Mouse (Mus musculus): ENCODE results near the gene Lima1. TPM values are rescaled to one million over a fixed set of nuclear protein-coding genes. Genes with fewer than 3 reads are reported as not detected.
"Not testable (repeated sequence)": the region's sequence is repeated elsewhere in the genome, so short reads cannot be mapped to it uniquely, and the experiment has no call there.

Gene Lima1
- polyA plus RNA-seq (2015; fragmentation: Nextera tagmentation; extraction: Ambion mirVana) = 33.5 and 37.5 TPM in 2 replicates

DNA sequence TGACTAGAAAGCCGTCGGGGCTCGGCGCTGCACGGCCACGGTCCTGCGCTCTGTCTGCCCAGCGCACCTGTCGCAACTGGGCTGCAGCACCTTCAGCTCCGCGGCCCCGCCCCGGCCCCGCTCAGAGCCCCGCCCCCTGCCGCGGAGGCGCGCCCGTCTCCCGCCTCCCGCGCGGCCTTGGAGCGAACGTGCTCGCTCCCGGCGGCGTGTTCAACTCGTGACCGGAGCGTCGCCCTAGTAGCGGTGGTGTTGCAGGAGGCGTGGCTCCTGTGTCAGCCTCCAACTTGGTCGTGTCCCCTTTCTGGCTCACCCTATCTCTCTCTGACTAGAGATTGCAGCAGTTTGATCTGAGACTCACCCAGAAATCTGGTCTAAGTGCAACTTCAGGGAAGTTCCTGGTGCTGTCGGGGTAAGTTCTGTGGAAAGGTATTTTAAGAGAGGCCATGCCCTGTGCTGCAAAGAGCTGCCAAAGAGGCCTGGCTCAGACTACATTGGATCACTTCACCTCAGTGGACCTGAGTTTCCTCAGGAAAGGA, at the start of gene Lima1:
TSS of gene Lima1 (minus strand) at position 123 of the 536 bp plus-strand sequence.
- H3K4me3 ChIP-seq = peak within 1 kb of the TSS; percentile 61
- WGBS = under 1% methylated on average over 38 of the region's 38 CpGs
- H3K4me2 ChIP-seq = peak within 1 kb of the TSS; percentile 92
- ATAC-seq = peak; percentile 96
- H3K9me3 ChIP-seq (replicated peaks) = no peaks in the 10 kb centered on the region
- H3K4me1 ChIP-seq = peaks cover 26% of the 10 kb centered on the region
- no peaks in the 10 kb centered on the region for H3K36me3 ChIP-seq (ENCODE audit: poor library complexity, severe bottlenecking)
- H3K9ac ChIP-seq = peak within 1 kb of the TSS; percentile 76
- no peaks in the 10 kb centered on the region for H3K27me3 ChIP-seq
- no peak within 1 kb of the TSS for H3K27ac ChIP-seq

DNA sequence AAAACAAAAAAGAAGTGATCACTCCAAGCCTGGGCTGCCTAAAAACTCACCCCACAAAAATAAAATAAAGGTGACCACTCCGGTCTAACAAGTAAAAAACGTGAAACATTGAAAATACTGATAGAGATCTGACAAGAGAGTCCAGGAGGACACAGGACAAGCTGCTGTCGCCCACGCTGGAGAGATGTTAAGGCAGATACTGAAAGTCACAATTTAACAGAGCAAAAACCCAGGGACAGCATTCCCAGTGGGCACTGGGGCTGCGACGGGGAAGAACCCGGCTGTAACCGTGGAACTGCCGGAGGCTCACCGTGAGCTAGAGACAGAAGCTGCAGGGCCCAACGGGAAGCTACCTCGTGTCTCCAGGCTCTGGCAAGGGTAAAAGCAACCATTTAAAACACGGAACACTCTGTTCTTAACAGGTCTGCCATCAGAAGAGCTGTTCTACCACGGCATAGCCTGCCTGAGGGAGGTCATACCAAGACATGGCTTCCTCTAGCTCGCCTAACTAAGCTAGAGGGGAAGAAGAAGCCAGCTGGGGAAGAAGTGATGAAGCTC, 44.4 kb upstream of the Lima1 start:
- Histone ChIP-seq H3K27ac (no peak overlapping the region), H3K4me1 (no peaks in the 10 kb centered on the region), H3K27me3 (no peaks in the 10 kb centered on the region), H3K4me2 (no peak overlapping the region), H3K9ac (no peak overlapping the region), H3K4me3 (no peak overlapping the region), H3K36me3 (ENCODE audit: poor library complexity, severe bottlenecking) (no peaks in the 10 kb centered on the region), H3K9me3 (replicated peaks) (no peaks in the 10 kb centered on the region)
- 89% methylated on average over 15 of the region's 15 CpGs for WGBS
- no peak for ATAC-seq

DNA sequence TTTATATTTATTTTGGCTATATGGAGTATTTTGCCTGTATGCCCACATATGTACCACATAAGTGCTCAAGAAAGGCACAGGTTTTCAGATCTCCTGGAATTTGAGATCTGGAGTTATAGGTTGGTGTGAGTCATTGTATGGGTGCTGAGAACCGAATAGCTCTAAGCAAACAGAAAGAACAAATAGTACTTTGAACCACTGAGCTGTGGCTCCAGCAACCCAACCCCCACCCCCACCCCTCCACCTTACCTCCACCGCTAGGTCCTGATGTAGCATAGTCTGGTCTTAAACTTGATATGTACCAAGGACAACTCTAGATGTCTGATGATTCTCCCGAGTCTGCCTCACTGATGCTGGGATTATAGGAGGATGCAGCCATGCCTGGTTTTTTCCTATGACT, 42.0 kb upstream of the Lima1 start:
- Histone ChIP-seq H3K27me3 (no peaks in the 10 kb centered on the region), H3K36me3 (ENCODE audit: poor library complexity, severe bottlenecking) (no peaks in the 10 kb centered on the region), H3K4me2 (no peak overlapping the region), H3K27ac (no peak overlapping the region), H3K9me3 (replicated peaks) (no peaks in the 10 kb centered on the region), H3K9ac (no peak overlapping the region), H3K4me1 (no peaks in the 10 kb centered on the region), H3K4me3 (no peak overlapping the region)
- ATAC-seq = no peak
- WGBS = 87% methylated on average over 3 of the region's 3 CpGs

DNA sequence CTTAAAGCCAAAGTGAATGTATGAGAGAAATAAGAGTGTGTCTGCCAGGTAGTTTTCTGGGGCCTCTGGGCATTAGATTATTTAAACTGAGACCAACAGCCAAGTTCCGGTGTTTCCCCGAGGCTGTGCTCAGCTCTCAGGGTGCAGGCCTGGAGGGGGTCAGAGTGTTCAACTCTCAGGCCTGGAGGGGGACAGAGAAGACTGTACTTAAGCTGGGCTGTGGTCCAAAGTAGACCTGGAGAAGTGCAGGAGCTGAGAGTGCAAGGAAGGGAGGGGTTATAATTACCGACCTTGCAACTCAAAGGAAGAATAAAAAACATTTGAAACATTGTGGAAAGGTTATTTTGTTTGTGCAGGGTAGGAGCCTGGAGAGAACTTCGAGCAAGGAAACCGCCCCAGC, 39.4 kb upstream of the Lima1 start:
- no peak overlapping the region for H3K9ac ChIP-seq
- no peaks in the 10 kb centered on the region for H3K9me3 ChIP-seq (replicated peaks)
- H3K36me3 ChIP-seq (ENCODE audit: poor library complexity, severe bottlenecking) = no peaks in the 10 kb centered on the region
- no peak overlapping the region for H3K27ac ChIP-seq
- H3K4me3 ChIP-seq = no peak overlapping the region
- no peaks in the 10 kb centered on the region for H3K27me3 ChIP-seq
- no peak overlapping the region for H3K4me2 ChIP-seq
- 79% methylated on average over 5 of the region's 5 CpGs for WGBS
- no peak for ATAC-seq
- no peaks in the 10 kb centered on the region for H3K4me1 ChIP-seq

DNA sequence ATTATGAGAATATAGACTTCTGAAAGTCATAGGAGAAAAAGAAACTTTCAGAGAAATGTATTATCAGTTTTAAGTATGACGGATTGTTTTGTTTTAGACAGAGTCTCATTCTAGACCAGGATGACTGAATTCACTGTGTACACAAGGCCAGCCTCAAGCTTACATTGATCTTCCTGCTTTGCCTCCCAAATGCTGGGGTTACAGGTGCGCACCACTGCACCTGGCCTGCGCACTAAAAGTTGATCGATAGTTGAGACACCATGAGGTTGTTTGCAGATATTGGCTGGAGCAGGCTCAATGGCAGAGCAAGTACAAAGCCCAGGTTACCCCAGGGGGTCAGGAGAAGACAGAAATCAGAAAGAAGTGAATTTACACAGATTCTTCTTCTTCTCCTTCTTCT, 36.5 kb upstream of the Lima1 start:
- no peak overlapping the region for H3K27ac ChIP-seq
- H3K9ac ChIP-seq = no peak overlapping the region
- no peak overlapping the region for H3K4me3 ChIP-seq
- no peaks in the 10 kb centered on the region for H3K27me3 ChIP-seq
- H3K9me3 ChIP-seq (replicated peaks) = no peaks in the 10 kb centered on the region
- WGBS = 94% methylated on average over 4 of the region's 4 CpGs
- no peak overlapping the region for H3K4me2 ChIP-seq
- H3K4me1 ChIP-seq = no peaks in the 10 kb centered on the region
- no peak for ATAC-seq
- no peaks in the 10 kb centered on the region for H3K36me3 ChIP-seq (ENCODE audit: poor library complexity, severe bottlenecking)

DNA sequence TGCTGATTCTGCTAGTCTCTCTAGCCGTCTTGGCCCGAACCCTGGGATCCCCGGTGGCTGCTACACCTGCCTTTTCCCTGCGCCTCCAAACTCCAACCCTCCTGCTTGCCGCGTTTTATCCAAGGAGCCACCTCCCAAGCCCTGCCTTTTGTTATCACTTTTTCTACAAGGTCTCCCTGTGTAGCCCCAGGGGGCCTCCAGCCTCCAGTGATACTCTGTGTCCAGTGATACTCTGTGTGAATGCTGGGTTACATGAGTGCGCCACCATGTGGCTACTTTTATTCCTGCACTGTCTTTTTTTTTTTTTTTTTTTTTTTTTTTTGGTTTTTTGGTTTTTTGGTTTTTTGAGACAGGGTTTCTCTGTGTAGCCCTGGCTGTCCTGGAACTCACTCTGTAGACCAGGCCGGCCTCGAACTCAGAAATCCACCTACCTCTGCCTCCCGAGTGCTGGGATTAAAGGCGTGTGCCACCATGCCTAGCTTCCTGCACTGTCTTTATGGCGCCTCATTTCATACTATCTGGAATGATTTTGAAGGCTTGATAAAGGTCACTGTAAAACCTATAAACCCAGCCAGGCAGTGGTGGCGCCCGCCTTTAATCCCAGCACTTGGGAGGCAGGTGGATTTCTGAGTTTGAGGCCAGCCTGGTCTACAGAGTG, 34.2 kb upstream of the Lima1 start:
- WGBS = 44% methylated on average over 14 of the region's 14 CpGs
- H3K4me3 ChIP-seq; H3K9ac ChIP-seq; H3K4me2 ChIP-seq; H3K4me1 ChIP-seq; H3K27me3 ChIP-seq; H3K36me3 ChIP-seq (ENCODE audit: poor library complexity, severe bottlenecking); H3K9me3 ChIP-seq (replicated peaks); H3K27ac ChIP-seq: not testable (repeated sequence)
- 0 out of 2 replicates have a peak, but pooled peaks have one; percentile 43 for ATAC-seq

DNA sequence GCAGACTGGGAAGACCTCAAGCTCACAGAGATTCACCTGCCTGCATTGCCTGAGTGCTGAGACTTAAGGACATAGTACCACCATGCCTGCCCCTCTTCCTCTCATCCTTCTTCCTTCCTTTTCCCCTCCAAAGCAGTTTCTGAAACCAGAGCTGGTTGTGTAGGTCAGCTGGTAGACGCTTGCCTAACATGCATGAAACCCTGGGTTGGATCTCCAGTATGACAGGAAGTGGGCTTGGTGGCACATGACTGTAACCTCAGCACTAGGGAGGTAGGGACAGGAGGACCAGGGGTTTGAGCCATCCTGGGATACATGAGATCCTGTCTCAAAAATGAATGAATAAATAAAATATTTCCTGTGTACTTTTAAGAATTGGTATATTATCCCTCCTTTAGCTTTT, 32.3 kb upstream of the Lima1 start:
- 82% methylated on average over 1 of the region's 1 CpGs for WGBS
- Histone ChIP-seq H3K9ac (no peak overlapping the region), H3K4me3 (no peak overlapping the region), H3K36me3 (ENCODE audit: poor library complexity, severe bottlenecking) (no peaks in the 10 kb centered on the region), H3K4me2 (no peak overlapping the region), H3K4me1 (no peaks in the 10 kb centered on the region), H3K9me3 (replicated peaks) (no peaks in the 10 kb centered on the region), H3K27ac (no peak overlapping the region), H3K27me3 (no peaks in the 10 kb centered on the region)
- ATAC-seq = no peak

DNA sequence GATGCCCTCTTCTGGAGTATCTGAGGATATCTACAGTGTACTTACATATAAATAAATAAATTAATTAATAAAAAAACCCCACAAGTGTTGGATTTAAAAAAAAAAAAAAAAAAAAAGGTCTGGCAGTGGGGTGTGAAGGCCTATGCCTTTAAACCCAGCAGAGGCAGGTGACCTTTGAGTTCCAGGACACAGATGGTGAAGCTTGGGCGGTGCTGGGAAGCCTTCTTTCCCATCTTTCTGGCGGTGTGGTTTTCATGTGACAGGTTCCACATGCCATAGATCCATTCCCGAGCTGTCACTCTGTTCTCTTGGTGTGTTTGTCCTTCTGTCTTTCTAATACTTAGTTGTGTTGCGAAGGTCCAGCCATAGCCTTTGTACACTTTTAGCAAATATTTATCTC, 31.8 kb upstream of the Lima1 start:
- WGBS = 92% methylated on average over 4 of the region's 4 CpGs
- no peak overlapping the region for H3K27ac ChIP-seq
- no peak overlapping the region for H3K9ac ChIP-seq
- no peaks in the 10 kb centered on the region for H3K4me1 ChIP-seq
- H3K4me3 ChIP-seq = no peak overlapping the region
- H3K4me2 ChIP-seq = no peak overlapping the region
- no peaks in the 10 kb centered on the region for H3K27me3 ChIP-seq
- no peaks in the 10 kb centered on the region for H3K36me3 ChIP-seq (ENCODE audit: poor library complexity, severe bottlenecking)
- H3K9me3 ChIP-seq (replicated peaks) = no peaks in the 10 kb centered on the region
- ATAC-seq = no peak

DNA sequence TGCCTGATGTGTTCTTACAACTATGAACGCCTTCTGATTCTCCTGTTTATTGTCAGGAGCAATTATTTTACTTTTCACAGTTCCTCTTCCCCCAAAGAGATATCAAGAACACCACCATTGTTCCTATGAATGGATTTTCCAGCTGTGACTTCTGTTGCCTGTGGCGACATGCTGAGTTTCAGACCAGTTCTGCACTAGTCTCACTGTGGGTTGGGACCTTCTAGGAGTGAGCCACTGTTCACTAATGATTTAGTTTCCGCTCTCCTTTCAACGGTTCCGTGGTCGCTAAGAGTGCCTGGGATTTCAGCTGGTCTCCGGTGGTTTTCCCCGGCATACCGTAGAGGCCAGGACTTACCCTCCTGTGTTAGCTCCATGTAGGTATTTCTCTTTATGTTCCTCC, 29.6 kb upstream of the Lima1 start:
- no peaks in the 10 kb centered on the region for H3K9me3 ChIP-seq (replicated peaks)
- 78% methylated on average over 9 of the region's 9 CpGs for WGBS
- H3K4me1 ChIP-seq = no peaks in the 10 kb centered on the region
- H3K9ac ChIP-seq = no peak overlapping the region
- no peaks in the 10 kb centered on the region for H3K27me3 ChIP-seq
- H3K36me3 ChIP-seq (ENCODE audit: poor library complexity, severe bottlenecking) = no peaks in the 10 kb centered on the region
- H3K4me3 ChIP-seq = no peak overlapping the region
- no peak for ATAC-seq
- no peak overlapping the region for H3K4me2 ChIP-seq
- H3K27ac ChIP-seq = no peak overlapping the region

DNA sequence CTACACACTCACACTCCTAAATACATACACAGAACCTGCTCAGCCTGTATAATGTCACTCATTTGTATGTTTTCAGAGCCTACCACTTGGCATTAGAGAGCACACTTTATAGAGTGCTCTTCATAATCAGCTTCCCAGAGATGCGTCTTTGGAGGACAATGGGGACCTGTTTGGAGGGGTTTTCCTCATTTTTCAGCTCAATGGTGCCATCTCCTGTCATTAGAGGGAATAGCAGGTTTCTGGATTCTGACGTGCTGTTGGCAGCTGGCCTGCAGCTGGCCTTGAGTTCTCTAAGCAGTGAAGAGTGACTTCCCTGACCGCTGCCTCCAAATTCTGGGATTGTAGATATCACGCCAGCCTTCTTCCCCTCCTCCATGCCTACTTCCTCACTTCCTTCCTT, 29.1 kb upstream of the Lima1 start:
- WGBS = 6% methylated on average over 4 of the region's 4 CpGs
- H3K4me1 ChIP-seq = no peaks in the 10 kb centered on the region
- H3K9ac ChIP-seq = no peak overlapping the region
- H3K27ac ChIP-seq = no peak overlapping the region
- H3K36me3 ChIP-seq (ENCODE audit: poor library complexity, severe bottlenecking) = no peaks in the 10 kb centered on the region
- no peaks in the 10 kb centered on the region for H3K27me3 ChIP-seq
- no peaks in the 10 kb centered on the region for H3K9me3 ChIP-seq (replicated peaks)
- H3K4me3 ChIP-seq = no peak overlapping the region
- ATAC-seq = peak; percentile 83
- H3K4me2 ChIP-seq = no peak overlapping the region

DNA sequence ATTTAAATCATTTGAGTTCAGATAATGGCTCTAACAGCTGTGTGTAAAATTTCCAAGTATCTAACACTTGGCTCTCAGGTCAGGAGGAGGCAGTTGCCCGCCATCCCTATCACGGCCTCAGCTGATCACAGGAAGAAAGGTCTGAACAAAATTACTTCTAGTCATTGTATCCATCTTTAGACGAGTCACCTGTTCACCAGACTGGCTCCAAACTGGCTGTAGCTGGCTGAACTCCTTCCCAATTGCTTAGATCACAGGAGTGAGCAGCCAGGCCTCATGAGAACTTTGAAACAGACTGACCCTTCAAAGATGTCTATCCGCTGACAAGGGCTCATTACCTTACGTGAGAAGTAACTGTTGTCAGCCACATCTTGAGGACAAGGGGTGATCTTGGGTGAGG, 28.0 kb upstream of the Lima1 start:
- Histone ChIP-seq H3K9ac (no peak overlapping the region), H3K4me3 (no peak overlapping the region), H3K27me3 (no peaks in the 10 kb centered on the region), H3K4me2 (no peak overlapping the region), H3K4me1 (no peaks in the 10 kb centered on the region), H3K36me3 (ENCODE audit: poor library complexity, severe bottlenecking) (no peaks in the 10 kb centered on the region), H3K27ac (no peak overlapping the region), H3K9me3 (replicated peaks) (no peaks in the 10 kb centered on the region)
- 93% methylated on average over 5 of the region's 5 CpGs for WGBS
- ATAC-seq = no peak

DNA sequence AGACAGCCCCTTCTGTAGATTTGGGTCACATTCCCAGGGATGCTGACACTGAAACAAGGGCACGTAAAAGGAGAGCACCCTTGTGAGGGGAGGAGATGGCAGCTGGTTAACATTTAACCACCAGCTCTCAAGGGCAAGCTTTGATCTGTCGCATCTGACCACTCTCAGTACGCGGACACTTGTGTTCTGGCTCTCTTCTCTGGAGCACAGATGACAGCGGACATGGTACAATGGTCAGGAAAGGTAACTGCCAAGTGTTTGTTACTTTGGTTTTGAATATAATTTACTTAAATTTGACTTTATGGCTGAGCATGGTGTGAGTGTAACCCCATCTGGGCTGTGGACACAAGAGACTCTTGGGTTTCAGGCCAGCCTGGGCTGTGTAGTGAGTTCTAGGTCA, 27.5 kb upstream of the Lima1 start:
- H3K4me3 ChIP-seq = no peak overlapping the region
- WGBS = 91% methylated on average over 5 of the region's 5 CpGs
- H3K4me1 ChIP-seq = no peaks in the 10 kb centered on the region
- no peak overlapping the region for H3K27ac ChIP-seq
- no peak for ATAC-seq
- no peaks in the 10 kb centered on the region for H3K27me3 ChIP-seq
- H3K4me2 ChIP-seq = no peak overlapping the region
- no peaks in the 10 kb centered on the region for H3K36me3 ChIP-seq (ENCODE audit: poor library complexity, severe bottlenecking)
- H3K9me3 ChIP-seq (replicated peaks) = no peaks in the 10 kb centered on the region
- H3K9ac ChIP-seq = no peak overlapping the region

DNA sequence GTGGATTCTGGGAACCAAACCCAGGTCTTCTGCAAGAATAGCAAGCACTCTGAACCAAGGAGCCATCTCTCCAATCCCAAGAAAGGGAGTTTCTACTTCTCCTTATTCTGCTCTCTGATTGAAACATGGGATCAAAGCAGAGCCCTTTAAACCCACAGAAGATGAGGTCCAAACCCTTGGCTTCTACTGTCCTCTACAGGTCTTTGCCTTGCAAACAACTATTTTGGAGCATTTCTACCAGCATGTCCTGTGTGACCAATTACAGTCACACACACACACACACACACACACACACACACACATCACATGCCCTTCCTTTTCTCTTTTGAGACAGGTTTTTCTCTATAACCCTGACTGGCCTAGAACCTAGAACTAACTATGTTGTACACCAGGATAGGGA, 21.4 kb upstream of the Lima1 start:
- Histone ChIP-seq H3K27ac (no peak overlapping the region), H3K9me3 (replicated peaks) (no peaks in the 10 kb centered on the region), H3K9ac (no peak overlapping the region), H3K27me3 (no peaks in the 10 kb centered on the region), H3K4me1 (no peaks in the 10 kb centered on the region), H3K36me3 (ENCODE audit: poor library complexity, severe bottlenecking) (no peaks in the 10 kb centered on the region), H3K4me2 (no peak overlapping the region), H3K4me3 (no peak overlapping the region)
- no peak for ATAC-seq

All from forebrain, embryonic 13.5 days (tissue).